Mouse (Mus musculus) lung, postnatal 10 days (tissue): ENCODE results near the gene Ddc.

ENCODE experiments used
- DNase-seq: peaks from one replicate; pipeline ENCODE4 v3.0.0; 2021

Gene Ddc

GRCm38 (mm10) chr11:11897645-11898357 lies at the start of gene Ddc:
Ddc (minus strand) TSS chr11:11898144.
- peak; percentile 26 for DNase-seq

DNA sequence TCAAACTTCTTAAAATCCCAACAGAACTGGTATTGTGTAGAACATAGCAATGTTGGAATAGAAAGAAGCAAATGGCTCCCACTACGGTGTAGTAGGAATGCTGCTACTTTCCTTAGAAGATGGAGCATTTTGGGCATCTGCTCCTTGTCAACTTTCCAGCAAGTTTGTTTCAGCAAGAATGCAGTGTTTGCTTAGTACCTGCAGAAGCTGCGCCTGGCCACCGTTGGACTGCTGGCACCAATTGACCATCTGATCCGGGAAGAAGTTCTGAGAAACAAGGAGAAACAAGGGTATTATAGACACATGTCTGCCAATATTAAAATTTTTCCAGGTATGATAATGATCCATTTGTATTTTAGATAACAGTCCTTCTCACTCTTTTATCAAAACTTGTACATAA lies 47.8 kb upstream of the Ddc start:
- DNase-seq = no peak

DNA sequence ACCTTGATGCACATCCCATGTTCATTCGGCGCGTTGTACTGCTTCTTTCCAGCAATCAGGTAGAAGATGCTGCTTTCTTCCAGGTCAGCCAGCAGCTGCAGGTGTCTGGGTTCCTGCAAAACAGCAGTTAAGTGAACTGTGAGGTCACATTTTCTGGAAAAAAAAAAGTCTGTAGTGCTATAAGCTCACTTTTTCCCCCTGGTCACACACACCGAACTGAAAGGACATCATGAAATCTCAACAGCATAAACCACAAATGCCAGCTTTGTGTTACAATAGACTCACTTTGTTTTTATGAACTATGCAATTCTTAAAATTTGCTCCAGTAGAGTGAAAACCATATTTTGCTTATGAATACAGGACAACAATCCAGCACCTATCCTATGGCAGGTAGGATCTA lies 46.9 kb upstream of the Ddc start:
- DNase-seq = no peak

GRCm38 (mm10) chr11:11944082-11944349 lies 46.1 kb upstream of the Ddc start:
- DNase-seq = no peak

- no peak for DNase-seq
Measured at GRCm38 (mm10) chr11:11943240-11944081, 45.5 kb upstream of the Ddc start.

DNA sequence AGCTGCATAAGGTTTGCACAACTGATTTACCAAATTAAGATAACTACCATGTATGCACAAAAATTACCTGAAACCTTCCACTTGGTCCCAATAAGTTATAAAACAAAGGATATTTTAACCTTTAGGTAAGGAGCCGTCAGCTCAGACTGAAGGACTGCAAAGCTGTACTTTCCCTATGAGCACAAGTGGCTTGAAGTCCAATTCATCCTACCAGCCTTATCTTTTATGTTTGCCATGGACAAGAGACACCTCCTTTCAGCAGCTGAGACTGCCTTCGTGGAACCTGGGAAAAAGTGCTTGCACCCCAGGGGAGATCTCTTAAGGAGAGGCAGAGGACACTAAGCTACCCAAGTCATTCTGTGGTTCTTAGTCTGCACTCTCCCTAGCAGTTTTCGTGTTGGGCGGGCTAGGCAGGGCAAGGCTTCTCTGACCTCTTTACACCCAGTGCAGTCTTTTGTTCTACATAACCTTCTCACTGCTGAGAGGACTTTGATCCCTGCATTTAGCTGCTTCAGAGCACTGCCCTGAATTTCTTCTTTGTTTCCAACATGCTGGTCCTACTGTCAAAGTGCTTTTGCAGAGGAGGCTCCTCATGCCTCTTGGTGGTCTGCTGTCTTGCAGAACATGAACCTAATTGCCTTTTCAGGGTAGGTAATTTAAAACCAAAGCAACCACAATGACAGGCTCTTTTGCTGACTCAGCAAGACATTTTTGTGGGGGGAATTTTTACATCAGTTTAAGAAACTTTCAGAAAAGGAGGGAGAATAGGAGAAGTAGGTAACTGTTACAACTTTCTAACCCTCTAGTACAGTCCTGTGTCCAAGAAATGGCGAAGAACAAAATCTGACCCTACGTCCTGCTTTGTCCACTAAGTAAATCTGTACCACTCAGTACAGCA lies 44.6 kb upstream of the Ddc start:
- no peak for DNase-seq

DNA sequence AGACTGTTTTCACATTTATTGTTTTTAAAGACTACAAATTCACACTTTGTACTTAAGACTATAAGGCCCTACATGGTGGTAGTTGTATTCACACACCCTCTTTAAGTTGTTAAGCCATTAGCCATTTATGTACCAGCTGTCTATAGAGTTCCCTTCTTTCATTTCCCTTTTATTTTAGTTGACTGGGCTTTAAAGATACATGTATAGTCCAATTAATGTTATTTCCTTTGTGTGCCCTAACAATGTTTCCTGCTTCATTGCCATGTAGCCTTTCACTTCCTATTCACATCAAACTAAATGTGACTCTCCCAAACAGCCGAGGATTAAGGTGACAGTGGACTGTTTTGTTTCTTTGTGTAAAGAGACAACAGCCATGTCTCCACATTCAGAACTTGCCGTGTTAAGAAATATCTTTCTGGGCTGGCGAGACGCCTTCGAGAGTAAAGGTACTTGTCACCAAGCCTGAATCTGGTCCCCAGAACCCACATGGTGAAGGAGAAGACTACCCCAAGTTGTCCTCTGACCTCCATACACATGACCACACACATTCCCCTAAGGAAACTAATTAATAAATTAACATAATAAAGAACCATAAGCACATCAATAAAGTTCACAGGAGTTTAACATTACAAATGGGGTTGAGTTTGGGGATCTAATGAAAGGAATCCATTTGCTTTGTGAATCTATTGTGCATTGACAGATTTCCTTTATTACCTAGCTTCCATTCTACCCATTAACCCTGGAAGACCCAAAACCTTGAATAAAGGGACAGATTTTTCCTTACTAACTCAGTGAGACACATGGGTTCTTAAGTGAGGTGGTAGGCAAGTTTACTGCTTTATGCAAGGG lies 43.1 kb upstream of the Ddc start:
- DNase-seq = no peak

GRCm38 (mm10) chr11:11939611-11940010 lies 41.7 kb upstream of the Ddc start:
- no peak for DNase-seq

- no peak for DNase-seq
Measured at GRCm38 (mm10) chr11:11938591-11938990, 40.6 kb upstream of the Ddc start.

DNA sequence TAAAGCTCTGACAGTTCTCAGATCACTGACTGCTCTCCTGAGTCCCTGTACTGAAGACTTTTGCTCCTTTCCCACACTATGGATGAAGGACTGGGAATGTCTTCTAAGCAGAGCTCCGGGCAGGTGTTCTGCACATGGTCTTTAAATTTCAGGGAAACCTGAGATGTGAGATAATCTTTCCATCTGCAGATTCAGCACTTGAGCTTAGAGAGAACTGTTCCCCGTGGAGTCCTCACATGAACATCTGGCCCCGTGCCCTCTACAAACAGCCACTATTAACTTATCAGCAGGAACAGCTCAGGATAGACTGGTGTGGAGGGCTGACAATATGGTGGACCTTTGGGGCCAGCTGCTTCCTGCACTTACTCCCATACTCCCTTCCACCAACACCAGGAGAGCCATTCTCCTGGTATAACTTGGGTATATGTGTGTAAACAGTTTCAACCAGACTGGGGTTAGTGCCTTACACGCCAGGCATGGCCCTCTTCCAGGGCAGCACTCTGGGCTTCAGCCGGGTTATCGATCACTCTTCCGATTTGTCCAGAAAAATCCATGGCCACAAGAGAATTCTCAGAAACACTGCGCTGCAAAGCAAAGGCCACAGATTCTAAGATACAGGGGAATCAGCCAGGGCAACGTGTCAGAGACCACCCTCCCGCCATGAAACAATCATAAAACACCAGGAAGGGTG lies 39.5 kb upstream of the Ddc start:
- DNase-seq = no peak

DNA sequence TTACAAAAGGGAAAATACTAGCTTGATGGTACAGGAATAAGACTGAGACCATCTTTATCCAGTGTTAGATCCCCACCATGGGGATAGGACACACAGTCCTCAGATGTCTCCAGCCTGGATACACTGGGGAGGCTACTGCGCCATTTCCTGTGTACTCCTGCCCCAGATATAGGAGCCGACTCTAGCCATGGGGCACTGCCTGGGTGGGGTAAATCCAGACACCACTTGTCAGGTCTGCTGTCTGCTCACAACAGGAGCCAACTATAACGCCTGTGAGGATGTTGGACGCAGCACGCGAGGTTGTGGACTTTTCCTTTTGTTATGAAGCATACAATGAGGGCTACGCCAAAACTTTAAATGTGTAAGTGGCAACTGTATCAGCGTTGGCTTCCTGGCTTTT lies 36.9 kb upstream of the Ddc start:
- DNase-seq = no peak

DNA sequence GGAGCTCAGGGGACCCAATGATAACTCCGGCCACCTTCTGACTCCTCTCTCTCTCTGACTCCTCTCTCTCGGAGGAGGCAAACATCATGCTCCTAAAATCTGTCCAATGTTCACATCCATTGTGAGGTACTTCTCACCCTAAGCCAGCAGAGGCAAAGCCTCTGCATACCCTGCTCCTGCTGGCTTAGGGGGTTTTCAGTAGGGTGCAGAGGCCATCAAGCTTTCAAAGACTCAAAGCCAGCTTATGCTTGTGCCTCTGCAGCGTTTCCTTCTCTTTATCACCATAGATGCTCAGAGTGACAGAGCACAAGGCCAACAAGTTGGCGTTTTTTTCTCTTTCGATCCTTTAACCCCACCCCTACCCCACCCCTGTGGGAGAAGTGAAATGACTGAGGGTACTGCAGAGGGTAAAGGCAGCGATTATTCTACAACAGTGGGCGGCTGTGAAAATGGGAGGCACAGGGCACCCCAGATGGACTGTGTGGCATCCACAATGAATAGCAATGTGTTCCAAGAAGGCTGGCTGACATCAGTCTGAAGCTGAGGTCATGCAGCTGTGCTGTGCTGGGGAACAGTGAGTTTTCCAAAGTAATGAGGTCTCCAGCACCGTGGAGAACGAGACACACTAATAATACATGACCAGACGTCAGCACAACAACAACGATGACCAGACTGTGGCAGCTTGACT lies 34.3 kb upstream of the Ddc start:
- DNase-seq = peak; percentile 33

- DNase-seq = no peak
Measured at GRCm38 (mm10) chr11:11931688-11932087, 33.7 kb upstream of the Ddc start.

GRCm38 (mm10) chr11:11930527-11930926 lies 32.6 kb upstream of the Ddc start:
- no peak for DNase-seq

DNA sequence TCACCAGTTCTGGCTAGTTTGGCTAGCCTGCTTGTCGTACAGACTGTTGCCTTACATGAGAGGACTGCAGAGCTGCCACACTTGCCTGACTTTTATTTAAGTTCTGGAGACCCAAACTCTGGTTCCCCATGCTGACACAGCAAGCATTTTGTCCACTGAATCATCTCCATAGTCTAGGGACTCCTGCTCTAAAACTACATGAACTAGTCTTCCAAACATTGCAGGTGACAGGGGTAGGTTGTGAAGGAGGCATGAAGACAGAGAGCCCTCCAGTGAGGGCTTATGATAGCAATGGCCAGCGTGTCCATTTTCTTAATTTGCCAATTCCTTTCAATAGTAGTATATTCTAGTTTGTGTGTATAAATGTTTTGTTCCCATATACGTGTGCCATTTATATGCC lies 31.1 kb upstream of the Ddc start:
- DNase-seq = no peak

DNA sequence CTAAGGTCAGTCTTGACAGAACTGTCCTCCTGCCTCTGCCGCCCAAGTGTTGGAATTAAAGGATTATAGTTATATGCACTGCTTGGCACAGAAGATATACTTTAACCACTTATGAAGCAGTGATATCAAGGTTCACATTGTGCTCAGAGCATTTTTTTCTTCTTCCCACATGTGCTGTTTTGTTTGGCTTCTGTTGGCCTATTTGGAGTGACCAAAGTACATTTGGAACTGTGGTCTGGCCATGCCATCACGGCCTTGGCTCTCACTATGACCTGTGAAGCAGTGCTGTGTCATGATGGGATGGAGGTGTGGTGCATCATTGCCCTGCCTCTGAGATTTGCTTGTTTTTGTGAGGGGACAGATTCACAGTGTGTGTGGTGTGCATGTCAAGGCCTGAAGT lies 30.6 kb upstream of the Ddc start:
- no peak for DNase-seq

DNA sequence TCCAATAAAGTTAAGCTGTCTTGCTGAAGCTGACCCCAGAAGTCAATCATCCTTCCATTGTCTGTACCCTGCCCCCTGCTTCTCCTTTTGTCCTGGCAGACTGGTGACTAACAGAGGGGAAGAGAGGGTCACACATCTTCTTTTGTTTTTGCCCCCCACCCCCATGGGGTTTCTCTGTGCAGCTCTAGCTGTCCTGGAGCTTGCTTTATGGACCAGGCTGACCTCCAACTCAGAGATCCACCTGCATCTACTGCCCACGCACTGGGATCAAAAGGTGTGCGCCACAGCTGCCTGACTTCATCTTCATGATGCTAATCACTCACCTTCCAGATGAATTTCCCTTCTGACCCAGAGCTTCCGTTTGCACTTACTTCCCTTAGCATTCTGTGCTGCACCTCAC lies 26.0 kb upstream of the Ddc start:
- no peak for DNase-seq

GRCm38 (mm10) chr11:11923345-11923744 lies 25.4 kb upstream of the Ddc start:
- DNase-seq = no peak

- no peak for DNase-seq
Measured at GRCm38 (mm10) chr11:11922106-11922505, 24.2 kb upstream of the Ddc start.

- peak; percentile 66 for DNase-seq
Measured at GRCm38 (mm10) chr11:11907703-11908413, 9.9 kb upstream of the Ddc start.

GRCm38 (mm10) chr11:11905518-11905917 lies 7.6 kb upstream of the Ddc start:
- DNase-seq = no peak
